Mouse (Mus musculus): ENCODE results near the gene Syt13. TPM values are rescaled to one million over a fixed set of nuclear protein-coding genes. Genes with fewer than 3 reads are reported as not detected.

Syt13 gene
- polyA plus RNA-seq (2015; fragmentation: Nextera tagmentation; extraction: Ambion mirVana) = 3.3 and 3.8 TPM in 2 replicates

GRCm38 (mm10) chr2:92914933-92915553 is at the start of gene Syt13:
Syt13 (plus strand) TSS chr2:92915098.
- peak; percentile 65 for ATAC-seq (ENCODE audit: borderline replicate concordance, extremely low read depth, low FRiP score, low TSS enrichment)
- no peak within 1 kb of the TSS for H3K27ac ChIP-seq
- no peaks in the 10 kb centered on the region for H3K36me3 ChIP-seq
- WGBS = 1% methylated on average over 38 of the region's 38 CpGs
- H3K9me3 ChIP-seq = no peaks in the 10 kb centered on the region
- peak within 1 kb of the TSS; percentile 82 for H3K4me2 ChIP-seq
- peak within 1 kb of the TSS; percentile 45 for H3K4me3 ChIP-seq
- H3K9ac ChIP-seq = peak within 1 kb of the TSS; percentile 43
- H3K27me3 ChIP-seq = peaks cover 41% of the 10 kb centered on the region
- H3K4me1 ChIP-seq = peaks cover 33% of the 10 kb centered on the region

DNA sequence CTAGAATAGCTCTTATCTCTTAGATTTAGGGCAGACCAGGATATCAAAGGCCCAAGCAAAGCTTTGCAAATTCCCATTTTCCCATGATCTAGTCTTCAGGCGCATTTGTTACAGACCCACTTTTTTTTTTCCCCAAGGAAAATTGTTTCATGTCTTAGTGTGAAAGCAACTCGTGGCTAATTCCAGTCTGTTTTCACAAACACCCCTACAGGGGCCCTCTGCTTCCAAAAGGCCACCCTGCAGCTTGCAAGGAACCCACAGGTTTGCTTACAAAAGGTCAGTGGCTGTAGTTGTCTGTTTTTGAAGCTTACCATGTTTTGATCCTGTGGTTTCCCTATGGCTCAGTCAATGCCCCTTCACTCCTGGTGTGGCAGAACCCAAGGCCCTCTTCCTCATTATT is 48.3 kb upstream of the Syt13 start:
- ATAC-seq (ENCODE audit: borderline replicate concordance, extremely low read depth, low FRiP score, low TSS enrichment) = no peak
- Histone ChIP-seq H3K4me3 (no peak overlapping the region), H3K36me3 (no peaks in the 10 kb centered on the region), H3K27ac (no peak overlapping the region), H3K4me2 (no peak overlapping the region), H3K9me3 (no peaks in the 10 kb centered on the region), H3K27me3 (no peaks in the 10 kb centered on the region), H3K4me1 (no peaks in the 10 kb centered on the region), H3K9ac (no peak overlapping the region)
- WGBS = 18% methylated on average over 2 of the region's 2 CpGs

GRCm38 (mm10) chr2:92870139-92870836 is 44.6 kb upstream of the Syt13 start:
- Histone ChIP-seq H3K9me3 (no peaks in the 10 kb centered on the region), H3K4me1 (no peaks in the 10 kb centered on the region), H3K27ac (no peak overlapping the region), H3K36me3 (no peaks in the 10 kb centered on the region), H3K27me3 (no peaks in the 10 kb centered on the region), H3K4me3 (no peak overlapping the region), H3K9ac (no peak overlapping the region), H3K4me2 (no peak overlapping the region)
- 24% methylated on average over 10 of the region's 10 CpGs for WGBS
- no peak for ATAC-seq (ENCODE audit: borderline replicate concordance, extremely low read depth, low FRiP score, low TSS enrichment)

DNA sequence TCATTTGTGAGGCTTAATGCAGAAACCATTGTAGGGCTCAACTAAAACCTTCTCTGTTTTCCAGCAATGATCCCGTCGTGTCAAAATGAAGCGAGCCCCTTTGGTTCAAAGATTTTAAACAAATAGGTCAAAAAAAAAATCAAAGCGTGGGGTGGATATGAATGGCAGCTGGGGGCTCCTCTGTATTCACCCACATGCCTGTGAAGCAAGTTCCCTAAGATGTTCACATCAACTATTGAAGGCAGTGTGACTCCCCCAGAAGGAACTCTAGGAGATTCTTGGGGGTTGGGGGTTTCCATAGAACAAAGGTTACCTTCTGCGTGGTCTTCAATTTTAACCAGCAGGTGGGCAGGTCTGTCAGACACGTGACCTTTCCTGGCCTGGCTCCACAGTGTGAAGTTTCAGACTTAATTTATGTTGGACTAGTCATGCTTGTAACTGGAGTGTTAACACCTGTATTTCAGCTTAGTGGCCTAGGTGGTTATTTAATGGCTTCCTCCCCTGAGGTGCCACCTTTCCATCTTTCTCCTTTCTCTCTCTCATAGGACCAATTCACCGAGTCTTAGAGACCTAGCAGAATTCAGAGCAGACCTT is 43.7 kb upstream of the Syt13 start:
- no peak overlapping the region for H3K4me2 ChIP-seq
- no peak overlapping the region for H3K27ac ChIP-seq
- no peaks in the 10 kb centered on the region for H3K27me3 ChIP-seq
- ATAC-seq (ENCODE audit: borderline replicate concordance, extremely low read depth, low FRiP score, low TSS enrichment) = no peak
- no peak overlapping the region for H3K9ac ChIP-seq
- H3K4me1 ChIP-seq = no peaks in the 10 kb centered on the region
- no peaks in the 10 kb centered on the region for H3K36me3 ChIP-seq
- 47% methylated on average over 7 of the region's 7 CpGs for WGBS
- no peaks in the 10 kb centered on the region for H3K9me3 ChIP-seq
- no peak overlapping the region for H3K4me3 ChIP-seq

DNA sequence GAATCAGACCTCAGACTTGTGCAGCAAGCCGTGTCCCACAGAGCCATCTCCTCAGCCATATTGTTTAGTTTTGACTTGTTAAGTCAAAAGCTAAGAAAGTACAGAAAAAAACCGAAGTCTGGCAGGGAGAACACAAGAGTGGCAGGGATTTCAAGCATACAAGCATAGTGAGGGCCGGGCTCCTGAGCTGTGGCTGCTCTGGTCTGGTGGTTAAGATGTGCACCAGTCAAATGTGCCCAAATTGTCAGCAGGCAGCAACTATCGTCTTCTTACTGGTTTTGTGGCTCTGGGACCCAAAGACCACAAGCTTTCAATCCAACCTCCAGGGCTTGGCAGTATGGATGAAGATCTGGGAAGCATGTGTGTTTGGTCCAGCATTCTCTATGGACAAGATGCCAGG is 42.2 kb upstream of the Syt13 start:
- H3K4me3 ChIP-seq = no peak overlapping the region
- no peaks in the 10 kb centered on the region for H3K36me3 ChIP-seq
- no peak overlapping the region for H3K9ac ChIP-seq
- WGBS = 75% methylated on average over 4 of the region's 4 CpGs
- no peaks in the 10 kb centered on the region for H3K27me3 ChIP-seq
- H3K4me1 ChIP-seq = no peaks in the 10 kb centered on the region
- no peak overlapping the region for H3K4me2 ChIP-seq
- no peak for ATAC-seq (ENCODE audit: borderline replicate concordance, extremely low read depth, low FRiP score, low TSS enrichment)
- H3K27ac ChIP-seq = no peak overlapping the region
- H3K9me3 ChIP-seq = no peaks in the 10 kb centered on the region

GRCm38 (mm10) chr2:92874592-92874991 is 40.3 kb upstream of the Syt13 start:
- no peak overlapping the region for H3K4me3 ChIP-seq
- no peak for ATAC-seq (ENCODE audit: borderline replicate concordance, extremely low read depth, low FRiP score, low TSS enrichment)
- no peaks in the 10 kb centered on the region for H3K27me3 ChIP-seq
- H3K4me1 ChIP-seq = no peaks in the 10 kb centered on the region
- 68% methylated on average over 1 of the region's 1 CpGs for WGBS
- H3K9me3 ChIP-seq = no peaks in the 10 kb centered on the region
- H3K36me3 ChIP-seq = no peaks in the 10 kb centered on the region
- H3K4me2 ChIP-seq = no peak overlapping the region
- no peak overlapping the region for H3K27ac ChIP-seq
- H3K9ac ChIP-seq = no peak overlapping the region

- Histone ChIP-seq H3K4me1 (no peaks in the 10 kb centered on the region), H3K27ac (no peak overlapping the region), H3K9ac (no peak overlapping the region), H3K36me3 (no peaks in the 10 kb centered on the region), H3K9me3 (no peaks in the 10 kb centered on the region), H3K4me2 (no peak overlapping the region), H3K4me3 (no peak overlapping the region), H3K27me3 (no peaks in the 10 kb centered on the region)
- ATAC-seq (ENCODE audit: borderline replicate concordance, extremely low read depth, low FRiP score, low TSS enrichment) = no peak
- 67% methylated on average over 3 of the region's 3 CpGs for WGBS
Measured at GRCm38 (mm10) chr2:92877488-92877887, 37.4 kb upstream of the Syt13 start.

DNA sequence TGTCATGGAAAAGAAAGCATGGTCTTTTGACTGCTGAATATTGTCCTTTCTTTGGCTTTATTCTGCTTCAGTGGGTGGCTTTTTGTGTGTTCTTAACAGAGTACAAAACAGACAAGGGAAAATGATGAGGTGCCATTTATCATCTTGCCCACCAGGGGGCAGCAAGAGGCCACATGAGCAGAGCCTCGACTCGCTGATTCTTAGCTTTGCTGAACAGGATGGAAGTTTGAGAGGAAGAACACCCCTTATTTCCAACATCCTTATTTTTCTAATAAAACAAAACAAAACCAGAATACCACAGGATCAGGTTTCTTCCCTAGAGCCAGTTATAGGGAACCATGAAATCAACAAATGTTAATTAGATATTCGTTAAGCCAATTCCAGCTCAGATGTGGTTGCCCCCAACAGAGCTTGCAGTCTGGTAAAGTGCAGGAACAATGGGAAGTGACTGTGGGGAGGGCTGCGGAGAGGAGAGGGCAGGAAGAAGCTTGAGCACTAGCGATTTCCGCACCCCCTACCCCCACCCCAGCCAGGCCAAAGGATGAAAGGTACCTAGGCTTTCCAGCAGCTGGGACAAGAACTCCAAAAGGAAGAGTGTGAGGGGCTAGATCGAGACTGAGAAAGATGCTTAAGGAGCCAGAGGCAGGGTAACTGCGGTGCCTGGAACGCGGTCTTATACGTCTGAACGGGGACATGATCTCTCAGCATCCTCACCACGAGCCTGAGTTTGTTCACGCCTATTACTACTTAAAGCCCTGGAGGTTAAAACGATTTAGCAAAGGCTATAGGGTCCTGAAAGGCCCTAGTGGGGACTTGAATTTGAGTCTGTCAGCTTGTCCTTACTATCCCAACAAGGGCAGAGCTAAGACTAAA is 31.6 kb upstream of the Syt13 start:
- peak overlapping the region; percentile 22 for H3K4me2 ChIP-seq
- H3K27ac ChIP-seq = no peak overlapping the region
- no peak overlapping the region for H3K4me3 ChIP-seq
- no peaks in the 10 kb centered on the region for H3K27me3 ChIP-seq
- H3K4me1 ChIP-seq = peaks cover 9% of the 10 kb centered on the region
- no peak for ATAC-seq (ENCODE audit: borderline replicate concordance, extremely low read depth, low FRiP score, low TSS enrichment)
- H3K9me3 ChIP-seq = no peaks in the 10 kb centered on the region
- H3K36me3 ChIP-seq = no peaks in the 10 kb centered on the region
- 3% methylated on average over 15 of the region's 15 CpGs for WGBS
- no peak overlapping the region for H3K9ac ChIP-seq

DNA sequence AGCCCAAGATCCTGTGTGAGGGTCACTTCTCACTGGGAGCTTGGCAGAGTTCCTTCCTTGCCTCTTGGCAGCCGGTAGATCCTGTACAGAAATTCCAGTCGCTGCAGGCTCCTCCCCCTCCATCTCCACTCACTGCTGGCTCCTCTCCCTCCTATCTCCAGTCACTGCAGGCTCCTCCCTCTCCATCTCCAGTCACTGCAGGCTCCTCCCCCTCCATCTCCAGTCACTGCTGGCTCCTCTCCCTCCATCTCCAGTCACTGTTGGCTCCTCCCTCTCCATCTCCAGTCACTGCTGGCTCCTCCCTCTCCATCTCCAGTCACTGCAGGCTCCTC is 31.0 kb upstream of the Syt13 start:
- ATAC-seq (ENCODE audit: borderline replicate concordance, extremely low read depth, low FRiP score, low TSS enrichment) = peak; percentile 51
- Histone ChIP-seq H3K9me3 (no peaks in the 10 kb centered on the region), H3K4me1 (peaks cover 9% of the 10 kb centered on the region), H3K36me3 (no peaks in the 10 kb centered on the region), H3K27me3 (no peaks in the 10 kb centered on the region), H3K4me2 (no peak overlapping the region; the same call in 1 of the 2 replicates), H3K9ac (no peak overlapping the region), H3K4me3 (no peak overlapping the region), H3K27ac (no peak overlapping the region)
- 0% methylated on average over 2 of the region's 2 CpGs for WGBS

DNA sequence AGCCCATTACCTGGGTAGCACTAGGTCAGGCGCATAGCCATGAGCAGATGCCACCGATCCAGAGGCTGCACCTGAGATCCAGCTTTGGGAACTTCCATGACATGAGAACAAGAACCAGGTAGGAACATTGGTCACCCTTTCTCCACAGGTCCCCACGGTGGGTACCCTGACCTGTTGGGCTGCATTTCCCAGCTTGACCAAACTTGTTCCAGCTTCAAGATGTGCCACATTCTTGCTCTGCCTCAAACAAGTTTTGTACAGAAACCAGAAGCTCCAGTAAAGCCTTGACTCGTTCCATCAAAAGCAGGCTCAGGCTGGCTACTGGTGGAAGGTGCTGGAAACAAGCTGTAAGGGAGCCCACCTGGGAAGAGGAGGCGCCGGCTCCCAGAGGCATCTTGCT is 29.9 kb upstream of the Syt13 start:
- Histone ChIP-seq H3K9me3 (no peaks in the 10 kb centered on the region), H3K9ac (no peak overlapping the region), H3K4me3 (no peak overlapping the region), H3K27me3 (no peaks in the 10 kb centered on the region), H3K36me3 (no peaks in the 10 kb centered on the region), H3K4me2 (no peak overlapping the region), H3K27ac (no peak overlapping the region), H3K4me1 (peaks cover 9% of the 10 kb centered on the region)
- no peak for ATAC-seq (ENCODE audit: borderline replicate concordance, extremely low read depth, low FRiP score, low TSS enrichment)
- 76% methylated on average over 6 of the region's 6 CpGs for WGBS

DNA sequence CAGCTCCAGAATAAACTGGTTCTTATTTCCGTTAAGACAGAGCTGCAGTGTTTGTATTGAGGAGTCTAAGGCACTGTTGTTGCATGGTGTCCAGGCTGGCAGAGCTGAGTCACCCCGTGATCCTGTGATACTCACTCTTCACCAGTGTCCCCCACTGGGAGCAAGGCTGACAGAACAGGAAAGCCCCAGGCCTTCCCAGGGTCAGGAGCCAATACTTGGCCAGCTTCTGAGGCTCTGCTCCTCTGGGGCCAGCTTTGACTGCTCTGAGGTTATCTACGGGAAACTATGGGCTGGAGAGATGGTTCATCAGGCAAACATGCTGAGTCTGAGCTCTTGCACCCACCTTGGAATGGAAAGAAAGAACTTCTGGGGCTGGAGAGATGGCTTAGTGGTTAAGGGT is 28.0 kb upstream of the Syt13 start:
- Histone ChIP-seq H3K9me3 (no peaks in the 10 kb centered on the region), H3K27me3 (no peaks in the 10 kb centered on the region), H3K9ac (no peak overlapping the region), H3K4me2 (no peak overlapping the region), H3K4me1 (peaks cover 9% of the 10 kb centered on the region), H3K27ac (no peak overlapping the region), H3K4me3 (no peak overlapping the region), H3K36me3 (no peaks in the 10 kb centered on the region)
- no peak for ATAC-seq (ENCODE audit: borderline replicate concordance, extremely low read depth, low FRiP score, low TSS enrichment)
- 70% methylated on average over 3 of the region's 3 CpGs for WGBS

GRCm38 (mm10) chr2:92892524-92892923 is 22.4 kb upstream of the Syt13 start:
- 62% methylated on average over 4 of the region's 4 CpGs for WGBS
- Histone ChIP-seq H3K9me3 (no peaks in the 10 kb centered on the region), H3K4me3 (no peak overlapping the region), H3K9ac (no peak overlapping the region), H3K27me3 (no peaks in the 10 kb centered on the region), H3K4me1 (no peaks in the 10 kb centered on the region), H3K36me3 (no peaks in the 10 kb centered on the region), H3K4me2 (no peak overlapping the region), H3K27ac (0 out of 2 replicates have a peak overlapping the region, but pooled peaks have one; percentile 5)
- ATAC-seq (ENCODE audit: borderline replicate concordance, extremely low read depth, low FRiP score, low TSS enrichment) = no peak
